Mouse (Mus musculus) embryo, embryonic 10 days (tissue): Measurements from ENCODE around the gene D430041D05Rik.

Source experiments
- DNase-seq: peaks from one replicate; pipeline ENCODE4 v3.0.0-alpha.2; 2015; ENCODE audit warnings: low spot score

D430041D05Rik gene

DNA sequence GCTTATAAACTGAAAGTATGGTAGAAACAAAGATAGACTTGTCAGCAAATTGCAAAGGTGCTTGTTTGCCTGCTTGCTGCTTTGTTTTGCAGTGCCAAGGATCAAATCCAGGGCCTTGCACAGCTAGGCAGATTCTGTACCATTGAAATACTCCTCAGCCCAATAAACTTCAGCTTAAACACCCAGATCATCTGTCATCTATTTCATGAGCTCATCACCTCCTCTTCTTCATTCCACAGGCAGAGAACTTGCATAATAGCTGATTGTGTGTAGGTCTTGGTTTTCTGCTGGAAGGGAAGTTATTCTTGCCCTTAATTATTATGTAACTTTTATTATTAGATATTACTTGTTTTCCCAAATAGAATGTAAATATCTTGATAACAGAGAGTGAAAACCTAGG, 73.2 kb downstream of the D430041D05Rik start:
- DNase-seq, result no peak

DNA sequence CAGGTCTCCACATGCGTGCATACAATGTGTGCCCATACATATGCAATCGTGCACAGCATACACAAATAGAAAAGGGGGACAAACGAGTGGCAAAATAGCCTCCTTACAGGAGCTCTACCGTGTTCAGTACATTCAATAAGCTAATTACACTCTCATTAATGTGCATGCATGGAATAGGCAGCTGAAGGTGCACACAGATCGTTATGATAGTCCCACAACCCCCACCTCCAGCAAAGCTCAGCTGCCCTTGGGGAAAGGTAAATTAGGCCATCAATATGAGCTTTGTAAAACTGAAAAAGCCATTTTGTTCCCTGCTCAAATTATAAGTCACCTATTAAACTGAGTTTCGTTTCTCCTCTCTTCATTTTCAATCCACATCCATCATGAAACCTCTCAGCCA, 75.0 kb downstream of the D430041D05Rik start:
- no peak for DNase-seq

DNA sequence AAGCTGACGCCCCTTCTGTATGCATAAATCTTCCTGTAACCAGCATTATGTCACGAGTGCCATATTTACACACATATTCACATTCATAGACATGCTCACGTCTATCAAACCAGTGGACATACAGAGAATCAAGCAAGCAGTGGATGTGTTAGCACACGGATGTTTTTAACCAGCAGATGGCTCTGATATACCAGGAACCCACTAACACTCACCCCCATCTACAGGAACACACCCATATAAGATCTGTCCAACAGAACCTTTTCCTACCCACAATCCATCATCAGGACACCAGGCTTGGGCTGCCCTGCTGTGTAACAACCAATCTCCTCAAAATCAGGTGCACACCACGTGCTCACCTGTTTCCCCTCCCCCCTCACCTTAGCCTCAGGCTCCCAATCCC, 76.9 kb downstream of the D430041D05Rik start:
- no peak for DNase-seq

DNA sequence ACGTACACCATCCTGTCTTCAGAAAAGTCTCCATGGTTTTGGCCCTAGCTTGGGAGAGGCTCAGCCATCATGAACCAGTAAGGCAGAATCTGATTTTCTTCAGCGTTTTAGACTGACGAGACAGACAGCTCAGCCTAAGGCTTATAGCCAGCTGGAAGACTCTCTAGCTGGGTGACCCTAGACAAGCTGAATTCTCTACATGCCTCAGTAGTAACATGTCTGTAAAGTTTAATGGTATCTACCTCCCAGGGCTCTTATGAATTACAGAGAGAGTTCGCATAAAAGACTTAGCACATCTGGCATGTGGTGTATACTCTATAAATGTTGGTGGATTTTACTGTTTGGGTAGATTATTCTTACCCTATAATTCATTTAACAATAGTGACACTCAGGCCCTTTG, 78.1 kb downstream of the D430041D05Rik start:
- no peak for DNase-seq

DNA sequence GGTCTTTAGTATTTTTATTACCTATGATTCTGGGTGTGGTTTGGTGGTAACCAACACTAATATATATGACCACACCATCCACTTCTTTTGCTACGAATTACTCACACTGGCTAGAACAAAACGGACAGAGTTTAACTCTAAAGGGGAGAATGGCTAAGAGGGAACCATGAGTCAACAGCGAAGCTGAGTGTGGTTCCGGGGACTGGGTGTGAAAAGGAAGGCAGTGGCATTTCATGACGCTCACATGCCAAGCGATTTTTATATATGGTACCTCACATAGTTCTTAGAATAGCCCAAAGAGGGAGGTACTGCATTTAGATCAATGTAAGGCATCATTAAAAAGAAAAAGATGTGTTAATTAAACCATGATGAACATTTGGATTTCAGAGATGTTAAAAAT, 79.6 kb downstream of the D430041D05Rik start:
- no peak for DNase-seq

DNA sequence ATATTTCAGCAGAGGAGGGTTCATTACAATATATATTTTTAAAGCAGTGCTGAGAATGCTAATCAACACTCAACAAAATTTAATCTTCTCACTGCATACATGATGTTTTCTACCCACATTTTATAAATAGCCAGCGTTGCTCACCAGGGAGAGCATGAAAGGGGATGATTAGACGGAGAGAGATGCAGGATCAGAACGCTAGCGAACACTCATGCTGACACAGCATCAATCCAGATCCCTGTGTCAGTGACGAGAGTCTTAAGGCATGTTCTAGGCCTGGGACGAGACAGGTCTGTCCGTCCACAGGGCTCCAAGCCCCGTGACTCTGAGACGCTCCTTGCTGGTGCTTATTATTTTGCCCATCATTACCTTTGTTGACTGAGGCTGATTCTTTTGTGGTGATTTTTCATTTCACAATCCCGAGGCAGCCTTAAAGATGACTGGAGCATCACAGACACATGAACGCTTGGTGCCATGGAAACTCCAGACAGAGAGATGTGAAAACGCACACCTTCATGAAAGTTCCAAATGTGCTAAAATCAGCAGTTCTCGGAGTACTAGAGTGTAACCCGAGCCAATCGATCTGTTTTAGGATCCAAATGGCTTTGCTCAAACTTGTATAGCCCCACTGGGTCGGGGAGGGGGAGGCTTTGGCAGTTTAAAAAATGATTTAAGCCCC, 83.6 kb downstream of the D430041D05Rik start:
- no peak for DNase-seq

DNA sequence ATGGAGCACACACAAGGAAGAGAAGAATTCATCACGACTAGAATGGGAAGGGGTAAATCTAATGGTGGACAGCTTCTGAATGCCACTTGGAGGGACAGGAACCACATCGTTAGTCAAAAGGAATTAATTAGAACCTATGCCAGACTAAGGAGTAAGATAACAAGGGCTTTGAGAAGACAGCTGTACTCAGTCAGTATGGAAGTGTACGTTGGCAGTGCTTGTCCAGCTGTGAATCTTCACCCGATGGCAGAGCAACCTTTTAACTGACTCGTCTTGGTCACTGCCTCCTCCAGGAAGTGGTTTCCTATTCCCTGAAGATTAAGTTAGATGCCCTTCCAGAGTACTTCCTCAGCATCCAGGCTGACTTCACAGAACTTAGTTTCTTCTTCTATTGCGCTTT, 87.0 kb downstream of the D430041D05Rik start:
- DNase-seq, result no peak

DNA sequence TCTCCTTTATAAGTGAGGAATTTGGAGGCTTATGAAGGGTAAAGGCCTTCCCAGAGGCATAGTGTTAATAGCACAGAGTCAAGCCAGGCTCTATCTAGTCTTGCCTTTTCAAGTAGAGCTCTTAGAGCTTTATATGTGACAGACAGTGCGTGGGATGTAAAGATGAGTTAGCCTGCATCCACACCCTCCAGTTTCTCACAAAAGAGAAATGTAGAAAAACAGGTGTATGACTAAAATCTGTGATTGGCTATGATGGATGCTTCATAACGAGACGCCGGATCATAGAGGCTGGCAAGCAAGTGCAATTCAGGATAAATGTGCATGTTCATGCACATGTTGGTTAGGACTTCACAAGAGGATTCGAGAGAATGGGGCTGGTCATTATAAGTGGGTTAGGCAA, 87.5 kb downstream of the D430041D05Rik start:
- DNase-seq, result no peak

DNA sequence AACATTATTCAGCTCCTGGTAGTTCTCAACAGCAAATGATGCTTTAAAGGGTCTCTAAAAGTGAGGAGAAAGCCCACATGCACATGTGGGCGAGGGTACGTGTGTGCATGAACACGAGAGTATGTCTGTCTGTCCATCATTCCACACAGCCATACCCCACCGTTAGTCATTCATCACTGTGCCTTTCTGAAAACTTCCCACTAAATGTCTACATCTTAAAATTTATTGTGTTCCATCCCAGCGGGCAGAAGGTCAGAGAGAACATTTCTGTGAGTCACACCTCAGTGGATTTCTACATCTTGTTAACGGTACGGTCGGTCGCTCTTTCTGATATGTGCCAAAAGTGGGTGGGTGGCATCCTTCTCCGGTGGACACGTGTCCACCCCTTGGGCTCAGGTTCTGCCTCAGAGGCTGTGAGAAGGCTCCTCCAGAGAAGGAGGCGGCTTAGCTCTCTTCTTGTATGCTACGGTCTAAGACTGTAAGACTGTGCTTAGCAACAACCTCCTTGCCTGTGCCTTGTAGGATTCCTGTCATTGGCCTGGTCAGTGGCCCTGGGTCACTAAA, 90.7 kb downstream of the D430041D05Rik start:
- no peak for DNase-seq

DNA sequence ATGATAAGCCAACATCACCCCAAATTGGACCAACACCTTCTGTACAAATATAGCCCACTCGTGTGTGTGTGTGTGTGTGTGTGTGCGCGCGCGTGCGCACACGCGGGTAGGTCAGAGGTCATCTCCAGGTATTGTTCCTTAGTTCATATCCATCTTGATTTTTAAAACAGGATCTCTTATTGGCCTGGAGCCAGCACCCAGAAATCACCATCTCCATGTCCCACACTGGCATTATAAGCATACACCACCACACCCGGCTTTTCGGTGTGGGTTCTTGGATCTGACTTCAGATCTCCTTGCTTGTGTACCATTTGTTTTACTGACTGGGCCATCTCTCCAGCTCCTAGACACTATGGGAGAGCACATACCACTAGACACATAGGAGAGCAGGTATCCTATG, 91.4 kb downstream of the D430041D05Rik start:
- no peak for DNase-seq

DNA sequence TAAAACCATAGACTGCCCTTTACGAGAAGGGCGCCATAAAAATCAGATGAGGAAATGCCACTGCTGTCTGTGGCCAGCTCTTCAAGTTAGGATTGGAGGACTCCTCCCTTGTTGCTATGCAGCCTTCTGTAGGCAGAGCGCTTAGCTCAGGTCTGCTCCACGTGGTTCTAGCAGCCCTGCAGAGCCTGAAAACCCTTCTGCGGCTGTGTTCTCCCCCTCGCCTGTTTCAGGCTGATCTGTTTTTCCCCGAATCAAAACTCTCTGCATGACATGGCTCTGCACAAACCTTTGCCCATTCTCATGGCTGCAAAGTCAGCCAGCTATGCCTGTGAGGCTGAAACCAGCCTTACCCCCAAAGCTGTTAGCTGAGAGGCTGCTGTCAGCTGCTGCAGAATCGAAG, 91.9 kb downstream of the D430041D05Rik start:
- DNase-seq, result no peak

DNA sequence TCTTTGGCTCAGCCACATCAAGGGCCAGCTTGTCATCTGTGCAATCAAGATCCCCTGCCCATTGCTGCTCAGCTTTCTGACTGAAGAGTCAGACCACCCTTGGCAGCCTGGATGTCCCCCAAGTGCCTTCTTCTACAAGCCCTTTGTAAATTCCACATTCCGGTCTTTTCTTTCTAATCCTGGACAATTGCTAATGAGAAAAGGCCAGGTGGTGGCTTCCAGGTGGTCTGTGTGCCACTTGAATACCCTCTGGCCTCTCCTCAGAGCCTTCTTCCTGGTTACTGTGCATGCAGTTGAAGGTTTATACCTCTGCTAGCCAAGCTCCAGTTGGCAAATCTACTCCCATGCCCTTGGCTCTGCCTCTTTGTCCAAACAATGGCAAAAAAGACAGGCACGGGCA, 92.6 kb downstream of the D430041D05Rik start:
- DNase-seq, result no peak

DNA sequence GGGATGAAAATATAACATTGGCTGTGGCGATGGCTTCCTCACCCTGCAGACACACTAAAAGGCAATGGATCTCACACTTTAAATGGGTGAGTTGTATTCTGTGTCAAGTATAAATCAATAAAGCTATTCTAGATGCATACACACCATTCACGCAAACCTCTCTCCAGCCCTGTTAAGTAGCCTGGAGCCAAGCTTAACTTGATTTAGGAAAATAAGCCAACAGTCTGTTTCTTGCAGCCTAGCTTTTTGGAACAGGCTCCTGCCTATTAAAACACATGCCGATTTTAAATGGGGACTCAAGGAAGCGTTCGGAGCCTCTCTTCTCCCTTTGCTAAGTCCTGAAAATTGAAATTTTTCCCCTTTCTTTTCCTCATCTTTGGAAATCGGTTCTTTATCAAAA, 93.2 kb downstream of the D430041D05Rik start:
- DNase-seq, result no peak

DNA sequence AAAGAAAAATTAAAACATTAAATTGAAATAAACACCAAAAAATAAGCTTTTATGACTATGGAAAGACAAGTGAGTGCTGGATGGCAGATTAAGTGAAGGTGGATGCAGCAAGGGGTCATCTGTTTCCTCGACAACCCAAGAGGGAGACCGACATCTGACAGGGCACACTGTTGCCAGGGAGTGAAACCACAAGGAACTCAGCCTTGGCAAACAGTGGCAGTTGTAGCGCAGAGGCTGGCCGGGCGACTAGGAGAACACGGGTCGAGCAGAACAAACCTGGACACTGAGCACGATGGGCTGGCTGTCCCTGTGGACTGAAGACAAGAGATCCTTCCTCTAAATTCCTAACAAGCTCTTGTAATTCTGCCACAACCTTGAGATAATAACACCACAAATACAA, 94.3 kb downstream of the D430041D05Rik start:
- DNase-seq, result no peak

DNA sequence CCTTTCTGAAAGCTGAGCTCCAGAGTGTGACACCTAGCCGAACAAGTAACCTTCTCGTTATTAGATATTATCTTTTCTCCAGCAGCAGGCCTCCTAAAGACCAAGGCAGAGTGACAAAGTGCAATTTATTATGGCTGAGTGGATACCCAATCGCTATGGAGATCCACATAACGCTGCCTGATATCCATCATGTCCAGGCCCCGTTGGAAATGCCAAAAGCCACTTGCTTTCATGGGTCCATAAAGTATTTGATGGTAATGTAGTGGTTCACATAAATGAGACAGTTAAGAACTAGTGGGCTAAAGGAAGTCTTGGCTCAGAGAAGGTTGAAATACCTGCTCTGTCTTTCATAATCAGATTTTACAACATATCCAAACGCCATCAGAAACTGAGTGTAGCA, 97.6 kb downstream of the D430041D05Rik start:
- no peak for DNase-seq

DNA sequence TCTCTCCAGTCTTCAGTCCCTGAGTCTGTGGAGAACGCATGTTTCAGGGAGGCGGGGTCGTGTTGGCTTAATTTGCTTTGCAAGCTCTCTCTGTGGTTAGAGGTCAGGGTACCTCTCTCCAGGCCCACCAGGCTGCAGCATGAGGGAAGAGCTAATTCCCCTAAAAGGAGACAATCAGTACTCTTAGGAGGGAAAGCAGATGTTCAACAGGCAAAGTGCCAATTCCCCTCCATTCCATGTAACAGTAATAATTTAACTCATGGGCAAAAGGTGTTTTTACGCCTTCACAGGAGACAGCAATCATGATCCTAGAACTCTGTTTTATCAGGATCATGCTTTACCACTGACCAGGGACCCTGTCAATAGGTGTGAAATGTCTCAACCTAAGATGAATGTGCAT, 103.7 kb downstream of the D430041D05Rik start:
- no peak for DNase-seq

DNA sequence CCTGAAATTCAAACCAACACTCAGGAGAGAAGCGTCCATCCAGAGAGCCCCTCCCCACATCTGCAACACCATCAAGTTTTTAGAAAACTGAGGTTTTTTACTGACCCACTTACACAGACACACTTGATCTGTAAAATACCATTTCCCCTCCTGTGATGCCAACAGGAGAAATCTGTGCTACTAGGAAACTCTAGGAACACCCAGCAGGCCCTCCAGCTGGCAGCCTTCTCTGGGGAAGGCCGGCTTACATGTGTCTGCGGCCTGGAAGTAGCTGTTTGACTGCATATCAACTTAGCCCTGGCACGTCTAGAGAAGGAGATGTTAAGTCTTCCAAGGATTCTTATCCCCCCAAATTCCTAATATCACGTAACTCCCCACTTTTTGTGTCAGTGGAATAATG, 105.1 kb downstream of the D430041D05Rik start:
- DNase-seq, result no peak

DNA sequence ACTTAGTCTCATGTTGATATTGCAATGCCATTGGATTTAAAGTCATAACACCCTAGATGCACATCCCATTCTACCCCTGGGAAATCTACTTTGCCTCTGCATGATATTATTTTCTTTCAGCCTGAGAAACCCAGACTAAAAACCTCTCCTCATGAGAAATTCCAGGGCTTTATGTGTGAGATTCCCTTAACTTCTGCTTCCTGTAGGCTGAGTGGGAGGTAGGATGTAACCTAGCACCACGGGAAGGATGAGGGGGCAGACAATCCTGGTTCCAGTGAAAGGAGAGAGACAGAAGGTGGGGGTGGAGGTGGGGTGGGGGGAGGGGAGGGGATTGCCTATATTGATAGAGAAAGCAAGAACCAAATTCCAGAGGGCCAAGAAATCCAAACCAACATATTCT, 110.9 kb downstream of the D430041D05Rik start:
- no peak for DNase-seq

DNA sequence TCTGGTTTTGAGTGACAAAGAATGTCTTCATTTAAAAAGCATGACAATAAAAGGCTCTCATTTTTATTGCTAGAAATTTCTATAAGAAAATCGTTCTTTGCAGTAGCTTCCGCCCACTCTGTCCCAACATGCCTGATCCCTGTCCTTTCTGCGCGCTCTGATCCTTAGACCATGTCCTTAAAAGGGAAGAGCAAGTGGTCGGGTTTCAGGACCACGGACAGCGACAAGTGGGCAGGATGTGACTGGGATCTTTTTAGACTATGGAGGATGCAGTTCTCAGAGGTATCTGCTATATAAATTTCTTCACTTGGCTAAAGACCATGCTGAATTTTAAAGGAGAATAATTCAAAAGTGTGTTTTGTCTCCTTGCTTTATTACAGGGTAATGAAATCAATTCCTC, 111.7 kb downstream of the D430041D05Rik start:
- DNase-seq, result peak; percentile 95

DNA sequence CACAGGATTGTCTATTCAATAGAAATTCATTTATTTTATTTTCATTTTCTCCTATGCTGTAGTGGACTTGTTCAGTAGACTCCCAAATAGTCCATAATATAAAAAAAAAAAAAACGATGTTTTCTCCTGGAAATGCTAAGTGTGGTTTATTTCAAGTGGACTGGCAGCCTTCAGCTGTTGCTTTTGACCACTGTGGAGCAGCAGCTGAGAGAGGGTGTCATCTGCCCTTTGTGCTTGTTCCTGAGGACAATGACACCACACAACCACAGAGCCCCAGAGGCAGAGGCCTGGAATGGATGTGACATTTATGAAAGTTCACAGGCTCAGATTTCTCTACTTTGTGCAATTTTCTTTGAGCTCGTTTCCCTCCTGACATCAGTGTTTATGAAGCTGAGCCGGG, 124.0 kb downstream of the D430041D05Rik start:
- no peak for DNase-seq

DNA sequence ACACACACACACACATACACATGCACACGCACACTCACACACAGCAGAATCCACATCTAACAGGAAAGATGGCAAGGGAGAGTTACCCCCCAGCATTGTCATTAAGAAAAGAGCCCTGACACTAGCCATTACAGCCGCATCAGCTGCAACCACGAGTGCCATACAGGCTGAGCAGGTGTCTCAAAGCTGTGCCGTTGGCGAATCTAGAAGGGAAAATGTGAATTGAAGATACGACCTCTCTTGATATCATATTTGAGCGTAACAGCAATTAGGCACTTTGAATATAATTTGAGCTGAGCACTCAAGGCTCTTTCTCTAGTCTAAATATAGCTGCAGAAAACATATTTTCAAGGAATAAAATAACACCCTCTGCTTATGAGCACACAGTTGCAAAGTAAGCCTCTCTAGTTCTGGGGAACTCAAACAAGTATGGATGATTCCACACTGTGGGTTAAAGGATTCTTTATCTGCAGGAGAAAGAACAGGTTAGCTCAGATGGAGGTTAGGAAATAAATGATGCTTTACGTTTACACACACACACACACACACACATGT, 127.3 kb downstream of the D430041D05Rik start:
- DNase-seq, result no peak

DNA sequence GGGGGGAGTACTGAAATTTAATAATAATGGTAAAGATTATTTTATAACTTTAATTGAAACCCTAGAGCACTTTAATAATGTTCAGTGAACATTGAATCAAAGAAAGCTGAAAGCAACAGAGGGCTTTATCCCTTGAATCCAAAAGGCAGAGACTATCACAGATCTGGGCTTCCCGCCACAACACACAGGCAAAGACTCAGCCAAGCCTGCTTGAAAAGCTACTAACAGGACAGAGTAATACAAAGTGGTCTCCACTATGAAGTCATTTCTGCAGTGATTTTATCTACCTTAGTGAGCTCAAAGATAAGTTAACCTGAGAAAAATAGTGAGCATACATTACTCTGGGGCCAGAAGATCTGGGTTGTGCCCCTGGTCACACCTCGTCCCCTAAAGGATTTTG, 128.0 kb downstream of the D430041D05Rik start:
- DNase-seq, result no peak

DNA sequence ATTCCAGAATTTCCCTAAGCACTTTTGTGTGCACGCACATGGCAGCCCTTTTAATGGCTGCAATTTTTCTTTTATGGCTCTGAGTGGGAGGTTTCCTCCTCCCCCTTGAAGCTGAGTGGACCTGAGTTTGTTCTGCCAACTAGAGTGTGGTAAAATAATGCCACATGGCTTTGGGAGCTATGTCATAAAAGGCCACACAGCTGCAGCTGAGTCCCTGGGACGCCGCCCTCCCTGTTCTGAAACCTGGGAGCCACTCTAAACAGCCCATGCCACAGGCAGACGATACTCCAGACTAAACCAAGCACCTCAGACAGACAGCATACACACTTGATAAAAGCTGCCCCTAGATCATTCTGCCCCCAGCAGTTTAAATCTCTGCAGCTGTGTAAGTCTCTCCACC, 143.8 kb downstream of the D430041D05Rik start:
- no peak for DNase-seq

DNA sequence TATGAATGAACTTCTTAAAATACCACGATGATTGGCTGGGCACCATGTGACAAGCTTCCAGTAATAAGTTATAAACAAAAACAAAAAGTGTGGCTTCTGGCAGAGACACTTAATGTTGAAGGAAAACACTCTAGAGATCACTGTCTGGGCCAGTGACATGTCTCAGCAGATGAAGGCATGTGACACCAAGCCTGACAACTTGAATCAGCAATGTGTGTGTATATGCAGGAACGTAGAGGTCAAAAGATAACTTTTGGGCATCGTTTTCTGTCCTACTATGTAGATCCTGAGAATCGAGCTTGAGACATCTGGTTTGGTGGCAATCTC, 149.1 kb downstream of the D430041D05Rik start:
- DNase-seq, result no peak
